Mouse (Mus musculus) brain, embryonic 14.5 days (tissue): ENCODE data around the gene Scrn1. TPM values are rescaled to one million over a fixed set of nuclear protein-coding genes. Genes with fewer than 3 reads are reported as not detected.
A peak's percentile ranks its signal among the peaks of the same experiment; 100 is the strongest.

Source experiments
- DNase-seq: peaks from one replicate; pipeline ENCODE4 v3.0.0-alpha.2; 2011; ENCODE audit warnings: low read depth
- CTCF ChIP-seq: fragments of 200-500 bp; IDR thresholded peaks from 2 replicates; pipeline ENCODE4 v1.5.1; 2012; ENCODE audit warnings: inconsistent platforms, mild to moderate bottlenecking, moderate library complexity, borderline replicate concordance; ENCODE audit not compliant: insufficient read depth, insufficient read length; ENCODE audit errors: extremely low read depth
- POLR2A ChIP-seq: fragments of 200-500 bp; IDR thresholded peaks from 2 replicates; pipeline ENCODE4 v1.6.1; 2012; ENCODE audit warnings: mild to moderate bottlenecking, inconsistent platforms, borderline replicate concordance; ENCODE audit not compliant: poor library complexity, insufficient read depth, insufficient read length, severe bottlenecking; ENCODE audit errors: extremely low read depth
- polyA plus RNA-seq: library from polyadenylated mRNA; depleted of rRNA; stranded (reverse); fragments of >200 nt; gene quantifications from 2 replicates; pipeline ENCODE4 v1.2.3, GENCODE M21; 2012; rRNA removed

The Scrn1 gene
- polyA plus RNA-seq, 1 experiment: 92.9 TPM

GRCm38 (mm10) chr6:54475926-54476667 lies 90.2 kb downstream of the Scrn1 start:
- TF ChIP-seq POLR2A (no peak), CTCF (no peak)
- no peak for DNase-seq

DNA sequence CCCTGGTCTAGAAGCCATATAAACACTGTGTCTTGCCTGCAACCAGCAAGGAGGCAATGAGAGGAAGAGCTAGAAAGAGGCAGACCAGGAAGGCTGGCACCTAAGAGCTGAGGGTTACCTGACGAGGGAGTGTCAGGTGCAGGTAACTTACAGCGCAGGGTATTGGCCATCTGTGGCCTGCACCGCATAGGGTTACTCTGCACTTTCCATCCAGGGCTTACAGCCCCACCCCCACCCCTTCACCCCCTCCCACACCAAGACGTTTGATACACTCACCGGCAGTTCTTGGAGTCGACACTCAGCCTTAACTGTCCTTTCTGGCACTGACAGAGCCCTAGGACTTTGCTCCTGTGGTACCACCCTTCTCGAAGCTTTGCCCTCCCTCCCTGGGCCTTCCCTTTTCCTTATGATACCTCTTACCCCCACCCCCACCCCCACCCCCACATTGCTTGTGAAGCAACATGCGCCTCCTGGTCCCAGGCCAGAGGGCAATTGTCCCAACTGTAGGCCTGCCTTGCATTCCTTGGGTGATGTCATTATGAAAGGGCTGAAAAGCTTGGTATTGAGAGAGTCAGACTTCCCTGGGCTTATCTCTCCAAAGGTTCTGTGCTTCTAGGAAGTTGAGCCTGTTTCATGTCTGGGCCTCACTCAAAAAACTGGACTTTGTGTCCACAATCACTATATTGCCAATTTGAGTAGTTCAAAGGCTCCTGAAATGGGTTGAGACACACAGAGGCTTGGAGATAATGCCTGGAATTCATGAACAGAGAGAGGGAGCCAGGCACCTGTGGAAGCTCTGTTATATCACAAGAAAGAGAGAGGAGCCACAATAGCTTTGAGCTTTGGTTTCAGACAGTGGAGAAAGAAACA lies 93.2 kb downstream of the Scrn1 start:
- no peak for TF ChIP-seq POLR2A
- TF ChIP-seq CTCF: no peak
- no peak for DNase-seq

DNA sequence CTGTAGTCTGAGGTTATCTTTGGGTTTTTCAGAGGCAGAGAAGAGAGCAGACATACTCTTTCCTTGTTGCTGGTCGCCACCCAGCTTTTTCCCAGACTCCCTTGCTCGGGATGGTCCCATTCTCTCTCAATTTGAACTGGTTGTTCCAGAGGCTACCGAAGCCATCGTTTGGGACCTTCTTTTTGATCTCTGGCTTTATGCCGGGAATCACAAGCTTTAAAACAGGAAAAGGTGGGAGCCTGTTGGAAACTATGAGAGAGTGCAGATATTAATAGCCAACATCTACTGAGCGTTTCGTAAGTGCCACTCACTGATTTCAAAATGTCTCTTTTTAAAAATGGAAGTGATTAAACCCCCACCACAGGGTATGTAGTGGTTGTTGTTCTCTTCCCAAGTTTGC lies 94.4 kb downstream of the Scrn1 start:
- TF ChIP-seq POLR2A (no peak), CTCF (no peak)
- no peak for DNase-seq

GRCm38 (mm10) chr6:54467371-54467770 lies 98.9 kb downstream of the Scrn1 start:
- TF ChIP-seq CTCF (no peak), POLR2A (no peak)
- DNase-seq: no peak

DNA sequence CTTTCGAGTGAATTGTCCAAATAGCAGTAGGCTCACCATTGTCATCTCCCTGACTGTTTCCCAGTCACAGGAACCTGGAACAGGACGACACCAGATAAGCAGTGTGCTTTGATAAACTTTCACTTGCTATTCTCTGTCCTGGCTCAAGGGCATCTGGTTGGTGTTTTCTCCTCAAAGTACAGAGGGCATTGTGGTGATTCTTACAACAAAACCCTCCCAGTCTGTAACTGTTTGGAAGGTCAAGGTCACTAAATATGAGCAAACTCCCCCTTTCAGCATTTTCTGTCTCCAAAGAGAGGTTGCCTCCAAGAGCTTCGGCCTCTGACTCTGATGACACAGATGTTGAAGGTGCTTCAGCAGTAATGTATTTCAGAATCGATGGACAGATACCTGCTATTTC lies 101.4 kb downstream of the Scrn1 start:
- TF ChIP-seq CTCF (no peak), POLR2A (no peak)
- DNase-seq: no peak

DNA sequence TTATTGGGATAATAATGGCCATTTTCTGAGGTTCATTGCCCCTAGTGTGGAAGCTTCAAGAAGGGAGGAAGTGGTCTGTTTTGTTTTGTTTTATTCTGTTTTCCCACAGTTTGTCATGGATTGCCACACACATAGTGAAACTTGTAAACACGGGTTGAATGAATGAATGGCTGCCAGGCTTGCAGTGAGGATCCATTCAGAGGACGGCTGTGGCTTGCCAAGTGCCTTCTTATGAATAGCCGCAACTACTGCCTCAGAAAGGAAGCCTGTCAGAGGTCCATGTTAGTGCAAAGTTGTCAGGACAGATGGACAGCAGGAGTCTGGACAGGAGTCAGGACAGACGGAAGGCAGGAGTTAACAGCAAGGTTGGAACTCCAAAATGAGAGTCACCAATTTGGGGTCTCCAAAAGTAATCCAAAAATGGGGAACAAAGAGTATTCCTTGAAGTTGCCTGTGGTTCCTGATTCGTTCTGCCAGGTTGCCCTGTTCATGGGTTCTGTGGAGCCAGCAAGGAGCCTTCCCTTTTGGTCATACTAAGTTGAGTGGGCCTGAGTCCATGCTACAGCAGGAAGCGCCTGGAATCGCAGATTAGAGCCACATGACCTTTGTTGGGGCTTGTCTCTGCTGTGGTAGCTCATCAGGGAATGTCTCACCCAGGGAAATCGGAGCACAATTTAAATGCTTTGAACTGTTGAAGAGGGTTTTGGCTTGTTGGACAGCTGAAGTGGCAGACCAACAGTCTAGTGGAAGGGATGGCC lies 102.4 kb downstream of the Scrn1 start:
- DNase-seq: peak; percentile 88
- TF ChIP-seq CTCF (no peak), POLR2A (no peak)

GRCm38 (mm10) chr6:54462766-54463165 lies 103.5 kb downstream of the Scrn1 start:
- no peak for TF ChIP-seq POLR2A
- TF ChIP-seq CTCF: no peak
- no peak for DNase-seq

DNA sequence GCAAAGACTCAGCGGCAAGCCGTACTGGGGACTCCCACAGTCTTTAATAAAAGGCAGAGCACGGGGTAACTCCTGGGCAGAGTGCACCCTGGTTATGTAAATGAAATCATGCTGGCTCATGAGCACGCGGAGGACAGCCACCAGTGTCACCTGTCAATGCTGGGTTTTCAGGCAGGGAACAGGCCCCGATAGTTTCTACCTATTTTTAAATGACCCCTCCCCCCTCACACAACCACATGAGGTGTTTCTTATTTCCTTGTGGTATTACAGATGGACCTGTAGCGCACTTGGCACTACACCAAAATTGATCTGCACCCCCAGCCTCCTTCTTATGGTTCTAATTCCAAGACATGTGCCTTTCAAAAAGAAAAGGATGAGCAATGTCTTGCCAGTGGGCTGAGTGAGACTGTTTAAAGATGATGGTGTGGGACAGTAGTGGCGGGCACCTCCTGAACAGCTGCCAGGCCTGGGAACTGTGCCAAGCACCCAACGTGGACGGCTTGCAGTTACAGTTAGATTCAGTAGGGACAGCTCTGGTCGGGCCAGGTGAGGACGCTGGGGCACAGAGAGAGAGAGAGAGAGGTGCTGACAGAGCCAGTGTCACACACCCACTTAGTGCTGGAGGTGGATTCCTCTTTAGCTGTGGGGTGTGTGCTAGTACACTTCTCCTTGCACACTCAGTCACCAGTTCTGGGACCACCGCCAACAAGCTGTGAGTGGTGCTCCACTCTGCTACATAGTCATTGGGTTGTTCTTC lies 105.2 kb downstream of the Scrn1 start:
- TF ChIP-seq POLR2A (no peak), CTCF (no peak)
- DNase-seq: no peak

DNA sequence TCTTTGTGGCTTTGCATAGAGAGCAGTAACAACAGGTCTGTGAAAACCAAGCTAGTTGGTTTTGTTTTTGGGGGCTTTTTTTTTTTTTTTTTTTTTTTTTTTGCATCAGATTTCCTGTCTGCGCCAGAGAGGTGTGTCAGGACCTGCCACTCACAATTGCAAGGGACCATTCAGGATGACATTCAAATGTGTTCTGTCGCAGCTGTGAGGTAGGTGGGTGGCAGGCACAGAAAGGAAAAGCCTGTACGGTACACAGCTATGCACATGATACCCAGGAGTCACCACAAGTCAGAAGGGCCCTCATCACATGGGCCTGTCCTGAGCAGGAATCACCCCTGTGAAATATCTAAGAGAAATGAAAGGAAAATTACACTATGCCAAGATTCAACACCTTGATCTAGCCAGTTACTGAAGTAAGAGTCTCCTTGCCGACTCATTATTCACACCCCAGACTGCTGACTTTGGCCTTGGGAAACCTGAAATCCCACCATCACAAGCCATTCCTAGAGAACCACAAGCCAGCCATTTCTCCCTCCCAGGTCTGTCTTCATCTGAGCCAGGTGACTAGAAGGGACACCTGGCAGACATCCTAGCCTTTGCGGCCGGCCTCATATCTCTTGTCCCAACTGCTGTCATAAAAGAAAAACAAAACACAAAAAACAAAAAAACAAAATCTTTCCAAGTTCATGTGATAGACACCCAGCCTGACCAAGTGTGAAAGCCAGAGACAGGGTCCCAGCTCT lies 105.9 kb downstream of the Scrn1 start:
- DNase-seq: no peak
- TF ChIP-seq POLR2A: no peak
- no peak for TF ChIP-seq CTCF

- TF ChIP-seq POLR2A (no peak), CTCF (no peak)
- no peak for DNase-seq
Observed at GRCm38 (mm10) chr6:54459661-54460060, 106.6 kb downstream of the Scrn1 start.

Other genes with a start within 250 kb of the Scrn1 start
- gene Prr15, start 240.7 kb downstream of the Scrn1 start, polyA plus RNA-seq: 1.6 and 1.8 TPM in 2 replicates
- 6.6 and 11.1 TPM in 2 replicates for gene Wipf3, start 136.9 kb downstream of the Scrn1 start, polyA plus RNA-seq
- gene Plekha8, start 28.6 kb upstream of the Scrn1 start, polyA plus RNA-seq: 15.9 and 16.5 TPM in 2 replicates
- 11.6 and 12.2 TPM in 2 replicates for gene Fkbp14, start 30.8 kb upstream of the Scrn1 start, polyA plus RNA-seq
- 50.6 and 72.2 TPM in 2 replicates for gene Mturn, start 115.1 kb upstream of the Scrn1 start, polyA plus RNA-seq